Mouse (Mus musculus): ENCODE data around the gene Orai1. TPM values are rescaled to one million over a fixed set of nuclear protein-coding genes. Genes with fewer than 3 reads are reported as not detected.
A peak's percentile ranks its signal among the peaks of the same experiment; 100 is the strongest.

Orai1 gene
- polyA plus RNA-seq, 1 experiment: 13.3 TPM

- TF ChIP-seq EP300 (IDR thresholded peaks at IDR 0.05; ENCODE audit: insufficient read depth, low read depth, low read length): no peak
- TF ChIP-seq POLR2A (IDR thresholded peaks at IDR 0.05; ENCODE audit: insufficient read depth, low read length): no peak
- no peak for TF ChIP-seq CTCF (IDR thresholded peaks at IDR 0.05; ENCODE audit: low read depth, low read length)
- H3K9ac ChIP-seq (ENCODE audit: low read depth, poor library complexity, severe bottlenecking): no peak overlapping the region
- H3K27ac ChIP-seq (ENCODE audit: insufficient read depth, low read length): no peak overlapping the region
- peaks cover 2% of the 10 kb centered on the region for H3K4me1 ChIP-seq (ENCODE audit: control insufficient read depth, insufficient read depth, low read length)
- H3K4me3 ChIP-seq (ENCODE audit: low read depth, low read length): no peak overlapping the region
- no peaks in the 10 kb centered on the region for H3K27me3 ChIP-seq (ENCODE audit: control insufficient read depth, insufficient read depth, low read length, poor library complexity, severe bottlenecking)
- H3K9me3 ChIP-seq (replicated peaks; ENCODE audit: control insufficient read depth, insufficient read depth, low read length, poor library complexity, severe bottlenecking): no peaks in the 10 kb centered on the region
- H3K36me3 ChIP-seq (ENCODE audit: control insufficient read depth, insufficient read depth, low read length, poor library complexity, severe bottlenecking): no peaks in the 10 kb centered on the region
Measured at GRCm38 (mm10) chr5:123063141-123063540, 48.3 kb downstream of the Orai1 start.

- Histone ChIP-seq H3K27ac (ENCODE audit: insufficient read depth, low read length) (no peak overlapping the region), H3K27me3 (ENCODE audit: control insufficient read depth, insufficient read depth, low read length, poor library complexity, severe bottlenecking) (no peaks in the 10 kb centered on the region), H3K4me3 (ENCODE audit: low read depth, low read length) (no peak overlapping the region), H3K36me3 (ENCODE audit: control insufficient read depth, insufficient read depth, low read length, poor library complexity, severe bottlenecking) (no peaks in the 10 kb centered on the region), H3K9me3 (replicated peaks; ENCODE audit: control insufficient read depth, insufficient read depth, low read length, poor library complexity, severe bottlenecking) (no peaks in the 10 kb centered on the region), H3K9ac (ENCODE audit: low read depth, poor library complexity, severe bottlenecking) (no peak overlapping the region), H3K4me1 (ENCODE audit: control insufficient read depth, insufficient read depth, low read length) (peaks cover 2% of the 10 kb centered on the region)
- TF ChIP-seq POLR2A (IDR thresholded peaks at IDR 0.05; ENCODE audit: insufficient read depth, low read length) (no peak), CTCF (IDR thresholded peaks at IDR 0.05; ENCODE audit: low read depth, low read length) (no peak), EP300 (IDR thresholded peaks at IDR 0.05; ENCODE audit: insufficient read depth, low read depth, low read length) (no peak)
Measured at GRCm38 (mm10) chr5:123064207-123064606, 49.3 kb downstream of the Orai1 start.

- Histone ChIP-seq H3K9ac (ENCODE audit: low read depth, poor library complexity, severe bottlenecking) (0 out of 2 replicates have a peak overlapping the region, but pooled peaks have one; percentile 27), H3K4me3 (ENCODE audit: low read depth, low read length) (no peak overlapping the region)
Measured at GRCm38 (mm10) chr5:123067395-123067995, 52.6 kb downstream of the Orai1 start.

GRCm38 (mm10) chr5:123068115-123068514 lies 53.2 kb downstream of the Orai1 start, which contains the start of gene Tmem120b:
TSS of gene Tmem120b (plus strand) at chr5:123068415.
- no peaks in the 10 kb centered on the region for H3K27me3 ChIP-seq (ENCODE audit: control insufficient read depth, insufficient read depth, low read length, poor library complexity, severe bottlenecking)
- no peaks in the 10 kb centered on the region for H3K36me3 ChIP-seq (ENCODE audit: control insufficient read depth, insufficient read depth, low read length, poor library complexity, severe bottlenecking)
- TF ChIP-seq POLR2A (IDR thresholded peaks at IDR 0.05; ENCODE audit: insufficient read depth, low read length): no peak
- no peak for TF ChIP-seq EP300 (IDR thresholded peaks at IDR 0.05; ENCODE audit: insufficient read depth, low read depth, low read length)
- TF ChIP-seq CTCF (IDR thresholded peaks at IDR 0.05; ENCODE audit: low read depth, low read length): no peak
- H3K4me3 ChIP-seq (ENCODE audit: low read depth, low read length): no peak within 1 kb of the TSS
- peak within 1 kb of the TSS; percentile 31; the same call in 1 of the 2 replicates for H3K27ac ChIP-seq (ENCODE audit: insufficient read depth, low read length)
- H3K9me3 ChIP-seq (replicated peaks; ENCODE audit: control insufficient read depth, insufficient read depth, low read length, poor library complexity, severe bottlenecking): no peaks in the 10 kb centered on the region
- 0 out of 2 replicates have a peak within 1 kb of the TSS, but pooled peaks have one; percentile 27 for H3K9ac ChIP-seq (ENCODE audit: low read depth, poor library complexity, severe bottlenecking)
- peaks cover 2% of the 10 kb centered on the region for H3K4me1 ChIP-seq (ENCODE audit: control insufficient read depth, insufficient read depth, low read length)

More at GRCm38 (mm10) chr5:123067395-123067995, 52.6 kb downstream of the Orai1 start:
- Histone ChIP-seq H3K4me1 (ENCODE audit: control insufficient read depth, insufficient read depth, low read length) (peaks cover 2% of the 10 kb centered on the region), H3K27me3 (ENCODE audit: control insufficient read depth, insufficient read depth, low read length, poor library complexity, severe bottlenecking) (no peaks in the 10 kb centered on the region), H3K9me3 (replicated peaks; ENCODE audit: control insufficient read depth, insufficient read depth, low read length, poor library complexity, severe bottlenecking) (no peaks in the 10 kb centered on the region), H3K27ac (ENCODE audit: insufficient read depth, low read length) (peak overlapping the region; percentile 31; the same call in 1 of the 2 replicates), H3K36me3 (ENCODE audit: control insufficient read depth, insufficient read depth, low read length, poor library complexity, severe bottlenecking) (no peaks in the 10 kb centered on the region)
- TF ChIP-seq CTCF (IDR thresholded peaks at IDR 0.05; ENCODE audit: low read depth, low read length) (no peak), POLR2A (IDR thresholded peaks at IDR 0.05; ENCODE audit: insufficient read depth, low read length) (no peak), EP300 (IDR thresholded peaks at IDR 0.05; ENCODE audit: insufficient read depth, low read depth, low read length) (no peak)

GRCm38 (mm10) chr5:123068714-123069113 lies 53.8 kb downstream of the Orai1 start:
- Histone ChIP-seq H3K4me3 (ENCODE audit: low read depth, low read length) (no peak overlapping the region), H3K4me1 (ENCODE audit: control insufficient read depth, insufficient read depth, low read length) (peaks cover 2% of the 10 kb centered on the region), H3K9ac (ENCODE audit: low read depth, poor library complexity, severe bottlenecking) (no peak overlapping the region), H3K9me3 (replicated peaks; ENCODE audit: control insufficient read depth, insufficient read depth, low read length, poor library complexity, severe bottlenecking) (no peaks in the 10 kb centered on the region), H3K36me3 (ENCODE audit: control insufficient read depth, insufficient read depth, low read length, poor library complexity, severe bottlenecking) (no peaks in the 10 kb centered on the region), H3K27ac (ENCODE audit: insufficient read depth, low read length) (no peak overlapping the region), H3K27me3 (ENCODE audit: control insufficient read depth, insufficient read depth, low read length, poor library complexity, severe bottlenecking) (no peaks in the 10 kb centered on the region)
- TF ChIP-seq POLR2A (IDR thresholded peaks at IDR 0.05; ENCODE audit: insufficient read depth, low read length): no peak
- no peak for TF ChIP-seq CTCF (IDR thresholded peaks at IDR 0.05; ENCODE audit: low read depth, low read length)
- no peak for TF ChIP-seq EP300 (IDR thresholded peaks at IDR 0.05; ENCODE audit: insufficient read depth, low read depth, low read length)
